Mouse (Mus musculus): ENCODE measurements around the gene Fdx1l. TPM values are rescaled to one million over a fixed set of nuclear protein-coding genes. Genes with fewer than 3 reads are reported as not detected.
"Not testable (repeated sequence)": the region's sequence is repeated elsewhere in the genome, so short reads cannot be mapped to it uniquely, and the experiment has no call there.

The Fdx1l gene
- polyA plus RNA-seq, 1 experiment from 2014 or later = 70.1 TPM

- no peak overlapping the region for H3K4me2 ChIP-seq
- 71% methylated on average over 10 of the region's 10 CpGs for WGBS
- no peak overlapping the region for H3K9ac ChIP-seq
- no peaks in the 10 kb centered on the region for H3K4me1 ChIP-seq
- no peaks in the 10 kb centered on the region for H3K36me3 ChIP-seq (replicated peaks)
- H3K9me3 ChIP-seq = no peaks in the 10 kb centered on the region
- no peak overlapping the region for H3K4me3 ChIP-seq
- no peak for ATAC-seq (replicated peaks)
- no peak overlapping the region for H3K27ac ChIP-seq
- no peaks in the 10 kb centered on the region for H3K27me3 ChIP-seq (replicated peaks)
These were observed 21.8 kb downstream of the Fdx1l start for GRCm38 (mm10) chr9:21051578-21051977.

- Histone ChIP-seq H3K4me2 (no peak overlapping the region), H3K9me3 (no peaks in the 10 kb centered on the region), H3K9ac (no peak overlapping the region), H3K4me1 (no peaks in the 10 kb centered on the region), H3K36me3 (replicated peaks) (no peaks in the 10 kb centered on the region), H3K4me3 (no peak overlapping the region), H3K27ac (no peak overlapping the region), H3K27me3 (replicated peaks) (peaks cover 4% of the 10 kb centered on the region)
- no peak for ATAC-seq (replicated peaks)
- WGBS = 84% methylated on average over 3 of the region's 3 CpGs
These were observed 28.2 kb downstream of the Fdx1l start for GRCm38 (mm10) chr9:21045235-21045634.

- WGBS = 57% methylated on average over 1 of the region's 1 CpGs
- H3K9ac ChIP-seq; H3K4me3 ChIP-seq; H3K27me3 ChIP-seq (replicated peaks); H3K4me1 ChIP-seq; H3K36me3 ChIP-seq (replicated peaks); H3K27ac ChIP-seq; H3K9me3 ChIP-seq; H3K4me2 ChIP-seq; ATAC-seq (replicated peaks): not testable (repeated sequence)
These were observed 28.6 kb downstream of the Fdx1l start for GRCm38 (mm10) chr9:21044785-21045184.

- no peak for ATAC-seq (replicated peaks)
- peaks cover 20% of the 10 kb centered on the region for H3K27me3 ChIP-seq (replicated peaks)
- no peak overlapping the region for H3K27ac ChIP-seq
- peaks cover 2% of the 10 kb centered on the region for H3K4me1 ChIP-seq
- H3K9me3 ChIP-seq = no peaks in the 10 kb centered on the region
- H3K9ac ChIP-seq = no peak overlapping the region
- H3K4me2 ChIP-seq = no peak overlapping the region
- no peaks in the 10 kb centered on the region for H3K36me3 ChIP-seq (replicated peaks)
- no peak overlapping the region for H3K4me3 ChIP-seq
- WGBS = 83% methylated on average over 4 of the region's 4 CpGs
These were observed 29.9 kb downstream of the Fdx1l start for GRCm38 (mm10) chr9:21043563-21043962.

GRCm38 (mm10) chr9:21041308-21041707 lies 32.1 kb downstream of the Fdx1l start:
- Histone ChIP-seq H3K9ac (no peak overlapping the region), H3K27me3 (replicated peaks) (peaks cover 42% of the 10 kb centered on the region), H3K4me1 (peaks cover 22% of the 10 kb centered on the region), H3K4me2 (no peak overlapping the region), H3K9me3 (no peaks in the 10 kb centered on the region), H3K4me3 (no peak overlapping the region), H3K36me3 (replicated peaks) (no peaks in the 10 kb centered on the region), H3K27ac (no peak overlapping the region)
- no peak for ATAC-seq (replicated peaks)
- WGBS = 58% methylated on average over 4 of the region's 4 CpGs

- no peak overlapping the region for H3K9ac ChIP-seq
- no peak for ATAC-seq (replicated peaks)
- no peak overlapping the region for H3K4me2 ChIP-seq
- no peak overlapping the region for H3K4me3 ChIP-seq
- WGBS = 74% methylated on average over 3 of the region's 3 CpGs
- no peak overlapping the region for H3K27ac ChIP-seq
- H3K27me3 ChIP-seq (replicated peaks) = peaks cover 58% of the 10 kb centered on the region
- H3K4me1 ChIP-seq = peaks cover 33% of the 10 kb centered on the region
- no peaks in the 10 kb centered on the region for H3K9me3 ChIP-seq
- H3K36me3 ChIP-seq (replicated peaks) = no peaks in the 10 kb centered on the region
These were observed 33.6 kb downstream of the Fdx1l start for GRCm38 (mm10) chr9:21039779-21040178.

GRCm38 (mm10) chr9:21037481-21037891 lies 35.9 kb downstream of the Fdx1l start:
- peaks cover 79% of the 10 kb centered on the region for H3K27me3 ChIP-seq (replicated peaks)
- H3K36me3 ChIP-seq (replicated peaks) = no peaks in the 10 kb centered on the region
- H3K27ac ChIP-seq = no peak overlapping the region
- no peaks in the 10 kb centered on the region for H3K9me3 ChIP-seq
- H3K4me2 ChIP-seq = peak overlapping the region; percentile 87
- WGBS = 1% methylated on average over 31 of the region's 31 CpGs
- peaks cover 46% of the 10 kb centered on the region for H3K4me1 ChIP-seq
- peak overlapping the region; percentile 57 for H3K4me3 ChIP-seq
- peak; percentile 87 for ATAC-seq (replicated peaks)
- peak overlapping the region; percentile 69 for H3K9ac ChIP-seq

GRCm38 (mm10) chr9:21036666-21037065 lies 36.7 kb downstream of the Fdx1l start:
- Histone ChIP-seq H3K4me1 (peaks cover 54% of the 10 kb centered on the region), H3K27me3 (replicated peaks) (peaks cover 86% of the 10 kb centered on the region), H3K9ac (no peak overlapping the region; the same call in 1 of the 2 replicates), H3K4me3 (peak overlapping the region; percentile 57), H3K27ac (no peak overlapping the region), H3K9me3 (no peaks in the 10 kb centered on the region), H3K4me2 (peak overlapping the region; percentile 87), H3K36me3 (replicated peaks) (no peaks in the 10 kb centered on the region)
- WGBS = 5% methylated on average over 22 of the region's 22 CpGs
- 0 out of 2 replicates have a peak, but pooled peaks have one; percentile 10 for ATAC-seq (replicated peaks)

GRCm38 (mm10) chr9:21036161-21036560 lies 37.3 kb downstream of the Fdx1l start:
- Histone ChIP-seq H3K36me3 (replicated peaks) (no peaks in the 10 kb centered on the region), H3K9ac (no peak overlapping the region), H3K4me3 (peak overlapping the region; percentile 57), H3K4me2 (peak overlapping the region; percentile 87), H3K27me3 (replicated peaks) (peaks cover 89% of the 10 kb centered on the region), H3K9me3 (no peaks in the 10 kb centered on the region), H3K27ac (no peak overlapping the region), H3K4me1 (peaks cover 59% of the 10 kb centered on the region)
- ATAC-seq (replicated peaks) = no peak
- WGBS = 8% methylated on average over 20 of the region's 20 CpGs

- WGBS = 17% methylated on average over 9 of the region's 9 CpGs
- H3K36me3 ChIP-seq (replicated peaks) = no peaks in the 10 kb centered on the region
- peaks cover 90% of the 10 kb centered on the region for H3K27me3 ChIP-seq (replicated peaks)
- H3K4me1 ChIP-seq = peaks cover 65% of the 10 kb centered on the region
- H3K4me2 ChIP-seq = peak overlapping the region; percentile 87
- no peak overlapping the region for H3K27ac ChIP-seq
- peak overlapping the region; percentile 6; the same call in 1 of the 2 replicates for H3K4me3 ChIP-seq
- no peaks in the 10 kb centered on the region for H3K9me3 ChIP-seq
- no peak for ATAC-seq (replicated peaks)
- H3K9ac ChIP-seq = no peak overlapping the region
These were observed 37.8 kb downstream of the Fdx1l start for GRCm38 (mm10) chr9:21035586-21035985.

GRCm38 (mm10) chr9:21034481-21035085 lies 38.8 kb downstream of the Fdx1l start:
- Histone ChIP-seq H3K4me3 (no peak overlapping the region), H3K4me2 (peak overlapping the region; percentile 87; the same call in 1 of the 2 replicates), H3K27me3 (replicated peaks) (peaks cover 90% of the 10 kb centered on the region), H3K9me3 (no peaks in the 10 kb centered on the region), H3K9ac (no peak overlapping the region), H3K36me3 (replicated peaks) (no peaks in the 10 kb centered on the region), H3K4me1 (peaks cover 75% of the 10 kb centered on the region), H3K27ac (no peak overlapping the region)
- 6% methylated on average over 17 of the region's 17 CpGs for WGBS
- ATAC-seq (replicated peaks) = no peak

GRCm38 (mm10) chr9:21033136-21033535 lies 40.3 kb downstream of the Fdx1l start:
- Histone ChIP-seq H3K27ac (no peak overlapping the region), H3K27me3 (replicated peaks) (peaks cover 90% of the 10 kb centered on the region), H3K9ac (no peak overlapping the region), H3K4me1 (peaks cover 74% of the 10 kb centered on the region), H3K9me3 (no peaks in the 10 kb centered on the region), H3K4me2 (peak overlapping the region; percentile 98), H3K36me3 (replicated peaks) (no peaks in the 10 kb centered on the region), H3K4me3 (peak overlapping the region; percentile 59)
- WGBS = under 1% methylated on average over 34 of the region's 34 CpGs
- ATAC-seq (replicated peaks) = no peak

- H3K27me3 ChIP-seq (replicated peaks) = peaks cover 90% of the 10 kb centered on the region
- peak overlapping the region; percentile 59 for H3K4me3 ChIP-seq
- peak overlapping the region; percentile 63 for H3K9ac ChIP-seq
- no peak overlapping the region for H3K27ac ChIP-seq
- ATAC-seq (replicated peaks) = no peak
- peaks cover 70% of the 10 kb centered on the region for H3K4me1 ChIP-seq
- 3% methylated on average over 7 of the region's 7 CpGs for WGBS
- peak overlapping the region; percentile 98 for H3K4me2 ChIP-seq
- no peaks in the 10 kb centered on the region for H3K36me3 ChIP-seq (replicated peaks)
- no peaks in the 10 kb centered on the region for H3K9me3 ChIP-seq
These were observed 40.9 kb downstream of the Fdx1l start for GRCm38 (mm10) chr9:21032491-21032890.
